Comparison of ENCODE assay signal across 19 mouse cellular contexts in the genomic region with DNA sequence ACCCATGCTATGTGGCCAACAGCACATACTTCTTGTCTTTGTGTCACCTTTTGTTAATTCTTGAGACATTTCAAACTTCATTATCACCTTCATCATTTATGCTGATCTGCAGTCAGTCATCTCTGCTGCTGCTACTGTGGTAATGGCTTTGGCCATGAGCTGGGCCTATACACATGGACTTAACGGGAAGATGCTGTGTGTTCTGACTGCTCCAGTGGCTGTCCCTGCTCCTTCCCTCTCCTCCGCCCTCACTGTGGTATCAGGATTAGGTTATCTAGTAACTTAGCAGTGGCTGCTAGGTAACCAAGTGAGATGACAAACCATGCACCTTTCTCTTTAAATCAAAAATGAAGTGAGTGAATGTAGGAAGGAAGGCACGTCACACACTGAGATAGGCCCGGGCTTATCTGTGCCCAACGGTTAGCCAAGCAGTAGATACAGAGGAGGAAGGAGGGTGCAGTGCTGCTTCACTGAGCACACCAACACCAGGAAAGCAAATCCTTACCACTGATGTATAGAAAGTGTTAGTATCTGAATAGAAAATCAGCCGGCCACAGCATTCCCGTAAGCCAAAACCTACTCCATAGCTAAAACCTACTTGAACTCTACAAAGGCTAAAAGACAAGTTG.
A peak's percentile ranks its signal among the peaks of the same experiment; 100 is the strongest.
DNase-seq lines count a peak whose midpoint lies in the region; ATAC-seq lines count a peak whose summit lies in the region.
"Had no signal": no experiment of that assay in that cellular context is flagged by ENCODE, and none has a peak within 500 bp of the region (broad histone marks: within the 10 kb centered on the region; RNA-seq: fewer than 3 reads in every experiment).

No protein-coding gene starts in this region.

- H3K9me3 ChIP-seq in heart, embryonic 10.5 days: no peaks in the 10 kb centered on the region
- H3K9me3 ChIP-seq in heart, embryonic 12.5 days (replicated peaks): no peaks in the 10 kb centered on the region
- no peaks in the 10 kb centered on the region for H3K9me3 ChIP-seq in liver, embryonic 13.5 days (replicated peaks)
- H3K9me3 ChIP-seq: heart, embryonic 13.5 days; kidney, embryonic 15.5 days; limb, embryonic 12.5 days had no signal

- no peaks in the 10 kb centered on the region; the same call in 1 of the 2 replicates for H3K36me3 ChIP-seq in heart, embryonic 10.5 days
- no peaks in the 10 kb centered on the region; the same call in 1 of the 2 replicates for H3K36me3 ChIP-seq in heart, embryonic 12.5 days
- no peaks in the 10 kb centered on the region for H3K36me3 ChIP-seq in liver, embryonic 13.5 days
- H3K36me3 ChIP-seq: heart, embryonic 13.5 days; kidney, embryonic 15.5 days; limb, embryonic 12.5 days had no signal

- H3K4me2 ChIP-seq in heart, embryonic 12.5 days: no peak overlapping the region
- no peak overlapping the region for H3K4me2 ChIP-seq in liver, embryonic 13.5 days
- H3K4me2 ChIP-seq: heart, embryonic 13.5 days; kidney, embryonic 15.5 days; limb, embryonic 12.5 days had no signal

- no peak for ATAC-seq in heart, embryonic 12.5 days (ENCODE audit: insufficient number of reproducible peaks, low FRiP score)
- ATAC-seq in liver, embryonic 13.5 days (ENCODE audit: low read depth): peak; percentile 68; the same call in 1 of the 2 replicates
- 0 out of 2 replicates have a peak, but pooled peaks have one; percentile 33 for ATAC-seq in neutrophil, adult 5-6 weeks (ENCODE audit: extremely low read depth, insufficient number of reproducible peaks, low FRiP score, poor library complexity, severe bottlenecking)
- ATAC-seq: activated CD4-positive, CD25-positive, alpha-beta regulatory T cell, adult 4 months; hindbrain, postnatal 0 days; intestine, postnatal 0 days had no signal

- peaks cover 11% of the 10 kb centered on the region for H3K4me1 ChIP-seq in heart, embryonic 10.5 days
- H3K4me1 ChIP-seq in heart, embryonic 12.5 days (replicated peaks): peaks cover 18% of the 10 kb centered on the region
- peaks cover 18% of the 10 kb centered on the region for H3K4me1 ChIP-seq in liver, embryonic 13.5 days (replicated peaks)

- H3K27me3 ChIP-seq in heart, embryonic 10.5 days (ENCODE audit: insufficient read depth, poor library complexity, severe bottlenecking): no peaks in the 10 kb centered on the region
- no peaks in the 10 kb centered on the region for H3K27me3 ChIP-seq in heart, embryonic 12.5 days (replicated peaks)
- H3K27me3 ChIP-seq in liver, embryonic 13.5 days: no peaks in the 10 kb centered on the region
- H3K27me3 ChIP-seq: heart, embryonic 13.5 days; kidney, embryonic 15.5 days; limb, embryonic 12.5 days had no signal

- H3K27ac ChIP-seq in heart, embryonic 10.5 days: no peak overlapping the region
- no peak overlapping the region for H3K27ac ChIP-seq in heart, embryonic 12.5 days (ENCODE audit: poor library complexity, severe bottlenecking)
- H3K27ac ChIP-seq in liver, embryonic 13.5 days: no peak overlapping the region
- H3K27ac ChIP-seq: heart, embryonic 13.5 days; kidney, embryonic 15.5 days; limb, embryonic 12.5 days; stomach, postnatal 0 days had no signal

- peak; percentile 65 for DNase-seq in heart, embryonic 10.5 days (ENCODE audit: low spot score)
- DNase-seq in MEL-GATA-1-ER (ENCODE audit: extremely low read depth, low read depth): peak; percentile 73
- DNase-seq in liver, embryonic 13.5 days: no peak
- no peak for DNase-seq in right cerebral cortex, postnatal 14 days
- no peak for DNase-seq in Muller cell, postnatal 12 days (ENCODE audit: inconsistent ontology term)
- DNase-seq: adrenal gland, postnatal 14 days; cerebellum, postnatal 10 days; kidney, postnatal 4 days; lung, adult 18-20 months; lung, postnatal 14 days had no signal

- no peak overlapping the region for H3K4me3 ChIP-seq in heart, embryonic 10.5 days
- no peak overlapping the region for H3K4me3 ChIP-seq in heart, embryonic 12.5 days
- H3K4me3 ChIP-seq in liver, embryonic 13.5 days (replicated peaks): no peak overlapping the region
- H3K4me3 ChIP-seq: heart, embryonic 13.5 days; kidney, embryonic 15.5 days; limb, embryonic 12.5 days had no signal

- H3K9ac ChIP-seq in heart, embryonic 12.5 days: no peak overlapping the region
- no peak overlapping the region for H3K9ac ChIP-seq in liver, embryonic 13.5 days
- H3K9ac ChIP-seq: heart, embryonic 13.5 days; kidney, embryonic 15.5 days; limb, embryonic 12.5 days had no signal

- 54% methylated on average over 7 of the region's 7 CpGs for WGBS in heart, embryonic 10.5 days
- 52% methylated on average over 7 of the region's 7 CpGs for WGBS in heart, embryonic 12.5 days
- 33% methylated on average over 7 of the region's 7 CpGs for WGBS in liver, embryonic 13.5 days (ENCODE audit: insufficient replicate concordance)

Comparison
In these comparisons a context has a peak if more than half of its experiments do, and no peak if none do; other contexts are left out.
1. DNase-seq: peak in heart, embryonic 10.5 days (single experiment) and MEL-GATA-1-ER (single experiment); none in liver, embryonic 13.5 days (single experiment), right cerebral cortex, postnatal 14 days (single experiment) and Muller cell, postnatal 12 days (single experiment).